Mouse (Mus musculus): ENCODE measurements at regions not wholly inside any gene's neighbourhood (a gene's known extent, or its start where the extent isn't known, plus 50 kb on each side); places are given as distances from the start of the nearest gene placed in this dataset.

DNA sequence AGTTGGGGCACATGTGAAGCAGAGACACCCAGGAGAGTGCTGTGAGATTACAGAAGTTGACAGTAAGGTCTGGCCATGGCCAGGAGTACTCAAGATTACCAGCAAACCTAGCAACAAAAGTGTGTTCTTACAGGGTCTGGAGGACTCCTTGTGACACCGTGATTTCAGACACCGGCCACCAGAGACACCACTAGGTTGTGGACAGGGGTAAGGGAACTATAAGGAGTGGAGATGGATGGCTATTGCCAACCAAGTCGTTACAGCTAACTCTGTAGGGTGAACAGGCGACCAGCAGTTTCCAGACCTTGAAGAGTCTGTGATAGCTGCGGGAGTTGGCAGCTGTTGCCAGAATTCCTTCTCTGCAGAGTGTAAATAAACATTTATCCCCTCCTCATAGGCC lies 54.4 kb upstream of the Cnih3 start:
- Histone ChIP-seq H3K9me3 (replicated peaks; ENCODE audit: insufficient read depth, low read length) (no peaks in the 10 kb centered on the region), H3K4me3 (ENCODE audit: control insufficient read depth in 1 of 2, insufficient read depth in 1 of 2, low read depth in 2 of 2, low read length in 2 of 2) (no peak overlapping the region), H3K79me2 (ENCODE audit: control insufficient read depth, insufficient read depth, low read length, poor library complexity) (no peaks in the 10 kb centered on the region), H3K27me3 (ENCODE audit: control insufficient read depth in 1 of 2, insufficient read depth in 2 of 2, low read length in 2 of 2) (no peaks in the 10 kb centered on the region; a peak in 2 of 4 replicates), H3K9ac (ENCODE audit: control insufficient read depth, low read depth, low read length, poor library complexity, severe bottlenecking) (no peak overlapping the region), H3K4me1 (ENCODE audit: control insufficient read depth in 1 of 2, insufficient read depth in 2 of 2, low read length in 2 of 2) (no peaks in the 10 kb centered on the region), H3K27ac (ENCODE audit: control insufficient read depth, low read depth, low read length) (no peak overlapping the region), H3K36me3 (ENCODE audit: control insufficient read depth in 1 of 2, insufficient read depth in 2 of 2, low read length in 2 of 2) (no peaks in the 10 kb centered on the region)
- TF ChIP-seq BHLHE40 (IDR thresholded peaks at IDR 0.05; ENCODE audit: borderline replicate concordance, low read depth, low read length) (no peak), ZNF384 (IDR thresholded peaks at IDR 0.05; ENCODE audit: low read depth, low read length) (no peak), ETS1 (IDR thresholded peaks at IDR 0.05; ENCODE audit: low read depth, low read length) (no peak), POLR2A (IDR thresholded peaks at IDR 0.05; ENCODE audit: control insufficient read depth in 1 of 2, insufficient read depth in 1 of 2, low read depth in 1 of 2, low read length in 2 of 2, poor library complexity in 1 of 2) (no peak), SIN3A (IDR thresholded peaks at IDR 0.05; ENCODE audit: low read length) (no peak), TCF12 (IDR thresholded peaks at IDR 0.05; ENCODE audit: low read depth, low read length) (no peak)
- DNase-seq (ENCODE audit: low read depth, low spot score) = no peak

DNA sequence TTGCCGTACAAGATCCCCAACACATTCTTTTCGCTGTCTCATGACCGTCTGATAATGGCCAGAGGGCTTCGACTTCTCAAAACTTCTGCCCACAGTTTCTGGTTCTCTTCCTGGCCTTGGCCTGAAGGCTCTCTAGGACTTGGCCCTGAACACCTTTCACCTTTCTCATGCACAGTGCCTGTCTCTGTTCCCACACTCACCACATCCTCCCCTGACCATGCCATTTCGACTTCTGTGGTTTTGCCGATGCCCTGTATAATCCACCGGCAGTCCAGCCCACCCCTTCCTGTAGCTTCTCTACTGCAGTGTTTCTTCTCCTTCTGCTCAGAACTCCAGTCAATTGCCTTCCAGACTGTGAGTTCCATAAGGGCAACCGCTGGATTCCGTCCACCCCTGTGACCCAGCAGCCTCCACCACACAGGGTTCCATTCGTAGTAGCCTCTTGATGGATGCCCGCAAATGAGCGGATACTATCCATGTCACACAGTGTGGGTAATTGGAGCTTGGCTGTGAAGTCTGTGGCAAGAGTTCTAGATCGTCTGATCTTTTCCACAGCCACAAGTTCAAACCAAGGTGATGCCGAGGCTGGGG lies 53.3 kb upstream of the Cnih3 start:
- no peak overlapping the region for H3K9ac ChIP-seq (ENCODE audit: control insufficient read depth, low read depth, low read length, poor library complexity, severe bottlenecking)
- H3K36me3 ChIP-seq (ENCODE audit: control insufficient read depth in 1 of 2, insufficient read depth in 2 of 2, low read length in 2 of 2) = no peaks in the 10 kb centered on the region
- H3K27ac ChIP-seq (ENCODE audit: control insufficient read depth, low read depth, low read length) = no peak overlapping the region
- H3K27me3 ChIP-seq (ENCODE audit: control insufficient read depth in 1 of 2, insufficient read depth in 2 of 2, low read length in 2 of 2) = peaks cover 0 to 1% of the 10 kb centered on the region in 2 experiments; a peak in 3 of 4 replicates
- TF ChIP-seq POLR2A (IDR thresholded peaks at IDR 0.05; ENCODE audit: control insufficient read depth in 1 of 2, insufficient read depth in 1 of 2, low read depth in 1 of 2, low read length in 2 of 2, poor library complexity in 1 of 2) = no peak
- TF ChIP-seq ZMIZ1 (IDR thresholded peaks at IDR 0.05; ENCODE audit: low read depth, low read length) = no peak
- TF ChIP-seq CHD2 (IDR thresholded peaks at IDR 0.05; ENCODE audit: low read length) = no peak
- TF ChIP-seq CTCF (IDR thresholded peaks at IDR 0.05 in 2 of 3, conservative IDR thresholded peaks at IDR 0.05 in 1 of 3; ENCODE audit: control insufficient read depth in 1 of 3, insufficient read depth in 1 of 3, low read depth in 2 of 3, low read length in 3 of 3, poor library complexity in 1 of 3, severe bottlenecking in 1 of 3) = no peak
- TF ChIP-seq RAD21 (IDR thresholded peaks at IDR 0.05; ENCODE audit: low read depth, low read length) = no peak
- TF ChIP-seq EP300 (IDR thresholded peaks at IDR 0.05; ENCODE audit: low read depth in 1 of 2, low read length in 2 of 2) = no peak
- TF ChIP-seq SMC3 (IDR thresholded peaks at IDR 0.05; ENCODE audit: low read depth, low read length) = no peak
- TF ChIP-seq BHLHE40 (IDR thresholded peaks at IDR 0.05; ENCODE audit: borderline replicate concordance, low read depth, low read length) = no peak
- no peak for TF ChIP-seq CHD1 (IDR thresholded peaks at IDR 0.05; ENCODE audit: low read depth, low read length)
- no peak for TF ChIP-seq TCF12 (IDR thresholded peaks at IDR 0.05; ENCODE audit: low read depth, low read length)
- no peak for TF ChIP-seq JUND (IDR thresholded peaks at IDR 0.05; ENCODE audit: low read depth, low read length)
- no peak for TF ChIP-seq TBP (IDR thresholded peaks at IDR 0.05; ENCODE audit: low read depth, low read length)
- TF ChIP-seq ZKSCAN1 (IDR thresholded peaks at IDR 0.05; ENCODE audit: low read depth, low read length) = no peak
- H3K4me1 ChIP-seq (ENCODE audit: control insufficient read depth in 1 of 2, insufficient read depth in 2 of 2, low read length in 2 of 2) = no peaks in the 10 kb centered on the region
- no peak for DNase-seq (ENCODE audit: low read depth, low spot score)
- no peaks in the 10 kb centered on the region for H3K79me2 ChIP-seq (ENCODE audit: control insufficient read depth, insufficient read depth, low read length, poor library complexity)
- no peak overlapping the region for H3K4me3 ChIP-seq (ENCODE audit: control insufficient read depth in 1 of 2, insufficient read depth in 1 of 2, low read depth in 2 of 2, low read length in 2 of 2)
- H3K9me3 ChIP-seq (replicated peaks; ENCODE audit: insufficient read depth, low read length) = no peaks in the 10 kb centered on the region
